Mouse (Mus musculus) embryo, embryonic 10.5 days (tissue): ENCODE results near the gene Prkg1.
A peak's percentile ranks its signal among the peaks of the same experiment; 100 is the strongest.

Source experiments
- DNase-seq: peaks from one replicate; pipeline ENCODE4 v3.0.0-alpha.2; 2015; ENCODE audit warnings: low spot score

Gene Prkg1

GRCm38 (mm10) chr19:31621716-31622115 is 143.1 kb downstream of the Prkg1 start:
- DNase-seq: no peak

- no peak for DNase-seq
Observed at GRCm38 (mm10) chr19:31616830-31617229, 148.0 kb downstream of the Prkg1 start.

- no peak for DNase-seq
Observed at GRCm38 (mm10) chr19:31616159-31616558, 148.7 kb downstream of the Prkg1 start.

GRCm38 (mm10) chr19:31613146-31613545 is 151.7 kb downstream of the Prkg1 start:
- DNase-seq: no peak

- no peak for DNase-seq
Observed at GRCm38 (mm10) chr19:31602578-31602977, 162.3 kb downstream of the Prkg1 start.

GRCm38 (mm10) chr19:31594011-31594410 is 170.8 kb downstream of the Prkg1 start:
- no peak for DNase-seq

- no peak for DNase-seq
Observed at GRCm38 (mm10) chr19:31590701-31591100, 174.1 kb downstream of the Prkg1 start.

- peak; percentile 5 for DNase-seq
Observed at GRCm38 (mm10) chr19:31577092-31577491, 187.7 kb downstream of the Prkg1 start.

GRCm38 (mm10) chr19:31564329-31564728 is 200.5 kb downstream of the Prkg1 start:
- DNase-seq: no peak

GRCm38 (mm10) chr19:31546063-31546462 is 218.8 kb downstream of the Prkg1 start:
- DNase-seq: no peak

- peak; percentile 54 for DNase-seq
Observed at GRCm38 (mm10) chr19:31531249-31531740, 233.5 kb downstream of the Prkg1 start.

GRCm38 (mm10) chr19:31530616-31531015 is 234.2 kb downstream of the Prkg1 start:
- no peak for DNase-seq

GRCm38 (mm10) chr19:31529890-31530289 is 234.9 kb downstream of the Prkg1 start:
- DNase-seq: no peak

GRCm38 (mm10) chr19:31514490-31514889 is 250.3 kb downstream of the Prkg1 start:
- DNase-seq: no peak

GRCm38 (mm10) chr19:31507831-31508230 is 257.0 kb downstream of the Prkg1 start:
- no peak for DNase-seq

GRCm38 (mm10) chr19:31506296-31506695 is 258.5 kb downstream of the Prkg1 start:
- DNase-seq: peak; percentile 27

- no peak for DNase-seq
Observed at GRCm38 (mm10) chr19:31505041-31505440, 259.8 kb downstream of the Prkg1 start.

- DNase-seq: no peak
Observed at GRCm38 (mm10) chr19:31497386-31497785, 267.4 kb downstream of the Prkg1 start.

GRCm38 (mm10) chr19:31489606-31490005 is 275.2 kb downstream of the Prkg1 start:
- DNase-seq: no peak

- DNase-seq: peak; percentile 26
Observed at GRCm38 (mm10) chr19:31471766-31472165, 293.1 kb downstream of the Prkg1 start.

GRCm38 (mm10) chr19:31460188-31460587 is 304.6 kb downstream of the Prkg1 start:
- no peak for DNase-seq

GRCm38 (mm10) chr19:31444101-31444500 is 320.7 kb downstream of the Prkg1 start:
- DNase-seq: no peak

- no peak for DNase-seq
Observed at GRCm38 (mm10) chr19:31442311-31442710, 322.5 kb downstream of the Prkg1 start.

- DNase-seq: no peak
Observed at GRCm38 (mm10) chr19:31433446-31433845, 331.4 kb downstream of the Prkg1 start.

- DNase-seq: no peak
Observed at GRCm38 (mm10) chr19:31431411-31431810, 333.4 kb downstream of the Prkg1 start.
